Mouse (Mus musculus) midbrain, postnatal 0 days (tissue): ENCODE measurements around the gene Prex1. TPM values are rescaled to one million over a fixed set of nuclear protein-coding genes. Genes with fewer than 3 reads are reported as not detected.
A peak's percentile ranks its signal among the peaks of the same experiment; 100 is the strongest.

ENCODE experiments used
- ATAC-seq: fragments of 200-750 bp; cut with Nextera tagmentation; 2 replicates; pipeline ENCODE4 v1.8.0; 2017; ENCODE audit warnings: moderate number of reproducible peaks, mild to moderate bottlenecking, moderate TSS enrichment, moderate library complexity; ENCODE audit not compliant: low FRiP score
- DNase-seq: peaks from one replicate; pipeline ENCODE4 v3.0.0-alpha.2; 2015; ENCODE audit warnings: low spot score
- H3K27ac ChIP-seq: fragments of 300-500 bp; sonication (generic); 2 replicates; pipeline ENCODE4 v1.5.1; 2014; ENCODE audit warnings: low read depth, mild to moderate bottlenecking, low read length, mixed read lengths
- H3K27me3 ChIP-seq: fragments of 300-500 bp; sonication (generic); 2 replicates; pipeline ENCODE4 v1.6.1; 2014; ENCODE audit warnings: low read length, control low read depth, mixed read lengths; ENCODE audit not compliant: insufficient read depth
- H3K36me3 ChIP-seq: fragments of 300-500 bp; sonication (generic); 2 replicates; pipeline ENCODE4 v1.6.1; 2014; ENCODE audit warnings: low read length, control low read depth, mixed read lengths; ENCODE audit not compliant: insufficient read depth
- H3K4me1 ChIP-seq: fragments of 300-500 bp; sonication (generic); 2 replicates; pipeline ENCODE4 v1.6.1; 2014; ENCODE audit warnings: mild to moderate bottlenecking, control low read depth, antibody characterized with exemption, low read length, mixed read lengths; ENCODE audit not compliant: insufficient read depth
- H3K4me2 ChIP-seq: fragments of 300-500 bp; sonication (generic); 2 replicates; pipeline ENCODE4 v1.6.1; 2014; ENCODE audit warnings: low read depth, mild to moderate bottlenecking, low read length, mixed read lengths; ENCODE audit not compliant: poor library complexity, severe bottlenecking
- H3K4me3 ChIP-seq: fragments of 300-500 bp; sonication (generic); 2 replicates; pipeline ENCODE4 v1.5.1; 2014; ENCODE audit warnings: low read depth, mild to moderate bottlenecking, low read length, moderate library complexity
- H3K9ac ChIP-seq: fragments of 300-500 bp; sonication (generic); replicated peaks from 2 replicates; pipeline ENCODE4 v1.6.1; 2014; ENCODE audit warnings: mild to moderate bottlenecking, low read length, moderate library complexity, mixed read lengths; ENCODE audit not compliant: poor library complexity, severe bottlenecking
- H3K9me3 ChIP-seq: fragments of 300-500 bp; sonication (generic); 2 replicates; pipeline ENCODE4 v1.6.1; 2016; ENCODE audit warnings: low read length, control low read depth
- CTCF ChIP-seq: IDR thresholded peaks from 2 replicates; pipeline ENCODE4 v1.5.1; 2016; ENCODE audit warnings: antibody characterized with exemption, mild to moderate bottlenecking
- WGBS: fragments of 180-500 bp; shearing (Covaris S2); extraction: QIAGEN DNeasy Blood & Tissue Kit; methylation state at CpG from one replicate; pipeline ENCODE4 v1.1.7; 2014; 5-methylcytosine and 5-hydroxymethylcytosine counted together
- polyA plus RNA-seq: library from polyadenylated mRNA; unstranded; fragments of >200 nt; fragmentation: Nextera tagmentation; extraction: Ambion mirVana; gene quantifications from 2 replicates; pipeline ENCODE4 v1.2.1, GENCODE M21; 2015
- total RNA-seq: library from RNA; depleted of rRNA; stranded (reverse); fragments of >200 nt; gene quantifications from 2 replicates; pipeline ENCODE4 v1.2.3, GENCODE M21; 2014

Gene Prex1
- total and polyA plus RNA-seq, 2 experiments from 2014 or later, result 17.4 to 53.8 TPM

DNA sequence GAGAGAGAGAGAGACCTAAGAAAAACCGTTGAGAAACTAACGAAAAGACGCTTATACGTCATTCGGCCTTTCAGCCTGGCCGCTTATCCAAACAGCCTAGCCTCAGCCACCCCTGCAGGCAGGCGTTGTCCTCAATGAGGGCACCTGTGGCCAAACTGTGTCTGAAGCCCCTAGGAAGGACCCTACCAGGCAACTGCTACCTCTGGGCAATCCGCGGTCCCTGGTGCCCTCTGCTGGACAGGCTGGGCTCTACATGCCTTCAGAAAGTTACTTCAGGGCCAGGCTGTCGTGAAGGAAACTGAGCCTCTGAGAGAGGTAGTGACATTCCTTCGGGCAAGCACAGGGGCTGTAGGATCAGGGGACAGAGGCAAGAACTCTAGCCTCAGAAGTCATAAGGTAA lies 149.2 kb downstream of the Prex1 start:
- TF ChIP-seq CTCF, result peak; percentile 98
- 4% methylated on average over 11 of the region's 11 CpGs for WGBS
- H3K9ac ChIP-seq, result no peak overlapping the region

DNA sequence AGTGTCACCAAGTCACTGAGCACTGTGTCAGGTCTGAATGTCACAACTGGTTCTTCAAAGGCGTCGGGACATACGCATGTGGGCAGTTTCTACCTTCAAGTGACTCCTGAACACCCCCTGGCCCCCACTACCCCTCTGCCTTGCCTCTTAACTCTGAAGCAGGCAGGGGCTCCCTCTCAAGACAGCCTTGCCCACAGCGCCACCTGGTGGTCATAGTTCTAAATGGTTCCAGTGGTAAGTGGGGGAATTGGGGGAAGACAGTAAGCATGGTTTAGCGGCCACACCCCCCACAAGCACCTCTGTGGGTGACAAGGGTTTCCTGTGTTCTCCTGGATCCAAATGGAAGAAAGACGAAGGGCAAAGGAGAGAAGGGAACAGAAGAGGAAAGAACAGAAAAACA lies 149.7 kb downstream of the Prex1 start:
- Histone ChIP-seq H3K4me1 (peaks cover 4% of the 10 kb centered on the region; the same call in 1 of the 2 replicates), H3K4me3 (no peak overlapping the region), H3K9ac (no peak overlapping the region), H3K4me2 (peak overlapping the region; percentile 15; the same call in 1 of the 2 replicates), H3K36me3 (peaks cover 3% of the 10 kb centered on the region), H3K27me3 (no peaks in the 10 kb centered on the region), H3K9me3 (no peaks in the 10 kb centered on the region), H3K27ac (no peak overlapping the region)
- DNase-seq (peak; percentile 83), ATAC-seq (peak; percentile 45; the same call in 1 of the 2 replicates)
- 9% methylated on average over 6 of the region's 6 CpGs for WGBS
- peak; percentile 98 for TF ChIP-seq CTCF

More for the DNA sequence above, 149.2 kb downstream of the Prex1 start:
- Histone ChIP-seq H3K4me1 (0 out of 2 replicates have a peak, but pooled peaks cover 3% of the 10 kb centered on the region), H3K4me3 (no peak overlapping the region), H3K27ac (no peak overlapping the region), H3K27me3 (no peaks in the 10 kb centered on the region), H3K4me2 (peak overlapping the region; percentile 15; the same call in 1 of the 2 replicates), H3K9me3 (no peaks in the 10 kb centered on the region), H3K36me3 (peaks cover 5% of the 10 kb centered on the region)
- DNase-seq (peak; percentile 65), ATAC-seq (0 out of 2 replicates have a peak, but pooled peaks have one; percentile 39)

DNA sequence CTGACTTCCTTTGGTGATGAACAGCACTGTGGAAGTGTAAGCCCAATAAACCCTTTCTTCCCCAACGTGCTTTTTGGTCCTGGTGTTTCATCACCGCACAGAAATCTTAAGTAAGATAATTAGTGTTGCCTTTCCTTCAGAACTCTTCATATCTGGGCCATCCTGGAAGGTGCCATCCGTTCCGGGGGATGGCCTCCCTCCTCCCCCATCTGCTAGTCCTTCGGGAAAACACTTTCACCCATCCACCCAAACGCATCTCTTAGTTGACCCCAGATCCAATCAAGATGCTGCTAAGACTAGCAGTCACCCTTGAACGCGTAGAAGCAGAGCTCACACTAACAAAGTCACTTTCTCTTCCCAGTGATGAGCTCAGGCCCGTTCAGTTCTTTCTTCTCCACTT lies 150.6 kb downstream of the Prex1 start:
- Histone ChIP-seq H3K27me3 (no peaks in the 10 kb centered on the region), H3K27ac (no peak overlapping the region), H3K4me3 (no peak overlapping the region), H3K9me3 (no peaks in the 10 kb centered on the region), H3K4me1 (peaks cover 4% of the 10 kb centered on the region; the same call in 1 of the 2 replicates), H3K9ac (no peak overlapping the region), H3K4me2 (no peak overlapping the region), H3K36me3 (no peaks in the 10 kb centered on the region; the same call in 1 of the 2 replicates)
- WGBS, result 88% methylated on average over 9 of the region's 9 CpGs
- no peak for DNase-seq
- no peak for ATAC-seq
- no peak for TF ChIP-seq CTCF

DNA sequence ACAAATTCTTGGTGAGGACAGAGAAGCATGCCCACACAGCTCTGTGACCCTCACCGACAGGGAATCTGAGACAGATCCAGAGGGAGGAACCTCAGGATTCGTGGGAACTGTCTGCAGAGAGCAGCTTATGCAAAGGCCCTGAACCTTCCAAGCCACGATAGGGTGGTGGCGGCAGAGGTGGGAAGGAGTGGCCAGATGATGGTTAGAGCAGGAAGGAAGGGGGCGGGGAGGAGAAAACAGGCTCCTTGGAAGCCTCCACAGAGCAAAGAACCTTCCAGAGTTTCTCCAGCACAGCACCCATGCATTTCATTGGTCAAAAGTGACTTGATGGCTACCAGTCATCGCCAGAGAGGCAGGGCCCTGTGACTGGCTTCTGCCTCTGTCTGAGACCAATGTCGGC lies 151.9 kb downstream of the Prex1 start:
- Histone ChIP-seq H3K4me2 (no peak overlapping the region), H3K27ac (no peak overlapping the region), H3K36me3 (no peaks in the 10 kb centered on the region), H3K9ac (no peak overlapping the region), H3K4me3 (no peak overlapping the region), H3K4me1 (peaks cover 4% of the 10 kb centered on the region; the same call in 1 of the 2 replicates), H3K27me3 (no peaks in the 10 kb centered on the region), H3K9me3 (no peaks in the 10 kb centered on the region)
- no peak for TF ChIP-seq CTCF
- DNase-seq, result no peak
- WGBS, result 70% methylated on average over 7 of the region's 7 CpGs
- no peak for ATAC-seq

DNA sequence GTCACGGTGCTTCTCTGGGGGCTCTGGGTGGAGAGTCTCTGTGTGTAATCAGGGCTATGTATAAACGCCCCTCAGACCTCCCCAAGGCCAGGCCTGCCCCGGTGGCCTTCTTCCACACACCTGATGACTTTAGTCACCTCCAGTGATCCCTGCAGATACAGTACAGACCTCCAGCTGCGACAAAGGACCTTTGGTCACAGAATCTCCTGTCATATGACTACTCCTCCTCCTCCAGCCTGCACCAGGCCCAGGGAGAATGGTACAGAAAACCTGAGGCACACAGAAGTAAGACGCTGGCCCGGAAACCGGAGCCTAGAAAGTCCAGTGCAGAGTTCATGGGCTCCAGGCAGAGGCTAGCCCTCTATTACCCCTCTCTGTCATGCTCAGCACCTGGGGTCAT lies 152.8 kb downstream of the Prex1 start:
- no peak for TF ChIP-seq CTCF
- H3K27ac ChIP-seq, result no peak overlapping the region
- H3K9ac ChIP-seq, result no peak overlapping the region
- no peaks in the 10 kb centered on the region for H3K27me3 ChIP-seq
- WGBS, result 91% methylated on average over 7 of the region's 7 CpGs
- ATAC-seq (no peak), DNase-seq (no peak)
- H3K9me3 ChIP-seq, result no peaks in the 10 kb centered on the region
- H3K4me1 ChIP-seq, result peaks cover 4% of the 10 kb centered on the region; the same call in 1 of the 2 replicates
- H3K36me3 ChIP-seq, result no peaks in the 10 kb centered on the region
- H3K4me3 ChIP-seq, result no peak overlapping the region
- H3K4me2 ChIP-seq, result no peak overlapping the region

DNA sequence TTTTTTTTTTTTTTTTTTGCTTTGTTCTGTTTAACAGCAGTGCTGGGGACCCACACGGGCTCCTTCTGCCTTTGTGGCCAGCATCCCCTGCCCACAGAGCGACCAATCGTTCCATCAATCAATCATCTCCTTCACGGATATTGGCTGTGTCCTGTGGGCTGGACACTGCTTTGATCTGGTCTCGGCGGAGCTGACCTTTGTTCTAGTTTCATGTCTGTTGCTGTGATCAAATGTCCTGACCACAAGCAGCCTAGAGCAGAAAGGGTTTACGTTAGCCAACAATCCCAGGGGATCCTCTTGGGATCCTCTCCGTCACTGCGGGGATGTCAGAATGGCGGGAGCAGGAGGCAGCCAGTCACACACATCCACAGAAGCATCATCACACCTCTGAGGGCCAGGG lies 154.1 kb downstream of the Prex1 start:
- 18% methylated on average over 10 of the region's 10 CpGs for WGBS
- H3K36me3 ChIP-seq, result no peaks in the 10 kb centered on the region
- H3K9ac ChIP-seq, result 0 out of 2 replicates have a peak overlapping the region, but pooled peaks have one; percentile 13
- no peaks in the 10 kb centered on the region for H3K27me3 ChIP-seq
- no peak overlapping the region for H3K27ac ChIP-seq
- H3K4me3 ChIP-seq, result no peak overlapping the region
- ATAC-seq, result no peak
- H3K4me2 ChIP-seq, result no peak overlapping the region
- no peak for DNase-seq
- H3K9me3 ChIP-seq, result no peaks in the 10 kb centered on the region
- TF ChIP-seq CTCF, result no peak
- peaks cover 4% of the 10 kb centered on the region; the same call in 1 of the 2 replicates for H3K4me1 ChIP-seq
